Mouse (Mus musculus) kidney, embryonic 14.5 days (tissue): Measurements from ENCODE around the gene Dlg2. TPM values are rescaled to one million over a fixed set of nuclear protein-coding genes. Genes with fewer than 3 reads are reported as not detected.

Source experiments
- ATAC-seq: fragments of 200-750 bp; cut with Nextera tagmentation; 2 replicates; pipeline ENCODE4 v1.8.0; 2017; ENCODE audit warnings: moderate number of reproducible peaks, mild to moderate bottlenecking, moderate TSS enrichment, moderate library complexity; ENCODE audit not compliant: low FRiP score, low TSS enrichment
- H3K27ac ChIP-seq: fragments of 300-500 bp; sonication (generic); 2 replicates; pipeline ENCODE4 v1.5.1; 2014; ENCODE audit warnings: low read depth, mild to moderate bottlenecking, low read length, moderate library complexity, mixed read lengths
- H3K27me3 ChIP-seq: fragments of 300-500 bp; sonication (generic); 2 replicates; pipeline ENCODE4 v1.6.1; 2014; ENCODE audit warnings: mild to moderate bottlenecking, low read length; ENCODE audit not compliant: control insufficient read depth, insufficient read depth
- H3K36me3 ChIP-seq: fragments of 300-500 bp; sonication (generic); 2 replicates; pipeline ENCODE4 v1.6.1; 2014; ENCODE audit warnings: low read length, mixed read lengths; ENCODE audit not compliant: control insufficient read depth, insufficient read depth
- H3K4me1 ChIP-seq: fragments of 300-500 bp; sonication (generic); 2 replicates; pipeline ENCODE4 v1.6.1; 2014; ENCODE audit warnings: low read length, mixed read lengths; ENCODE audit not compliant: control insufficient read depth, insufficient read depth
- H3K4me2 ChIP-seq: fragments of 300-500 bp; sonication (generic); replicated peaks from 2 replicates; pipeline ENCODE4 v1.6.1; 2014; ENCODE audit warnings: low read depth, mild to moderate bottlenecking, low read length
- H3K4me3 ChIP-seq: fragments of 300-500 bp; sonication (generic); 2 replicates; pipeline ENCODE4 v1.5.1; 2014; ENCODE audit warnings: mild to moderate bottlenecking, low read length
- H3K9ac ChIP-seq: fragments of 300-500 bp; sonication (generic); 2 replicates; pipeline ENCODE4 v1.6.1; 2014; ENCODE audit warnings: low read depth, mild to moderate bottlenecking, low read length, moderate library complexity
- H3K9me3 ChIP-seq: fragments of 300-500 bp; sonication (generic); 2 replicates; pipeline ENCODE4 v1.6.1; 2016; ENCODE audit warnings: low read length; ENCODE audit not compliant: control insufficient read depth
- WGBS: fragments of 180-500 bp; shearing (Covaris S2); extraction: QIAGEN DNeasy Blood & Tissue Kit; methylation state at CpG from one replicate; pipeline ENCODE4 v1.1.7; 2014; 5-methylcytosine and 5-hydroxymethylcytosine counted together
- polyA plus RNA-seq: library from polyadenylated mRNA; unstranded; fragments of >200 nt; fragmentation: Nextera tagmentation; extraction: Ambion mirVana; gene quantifications from 2 replicates; pipeline ENCODE4 v1.2.1, GENCODE M21; 2014

Gene Dlg2
- polyA plus RNA-seq, 1 experiment from 2014 or later, result 0.97 TPM

DNA sequence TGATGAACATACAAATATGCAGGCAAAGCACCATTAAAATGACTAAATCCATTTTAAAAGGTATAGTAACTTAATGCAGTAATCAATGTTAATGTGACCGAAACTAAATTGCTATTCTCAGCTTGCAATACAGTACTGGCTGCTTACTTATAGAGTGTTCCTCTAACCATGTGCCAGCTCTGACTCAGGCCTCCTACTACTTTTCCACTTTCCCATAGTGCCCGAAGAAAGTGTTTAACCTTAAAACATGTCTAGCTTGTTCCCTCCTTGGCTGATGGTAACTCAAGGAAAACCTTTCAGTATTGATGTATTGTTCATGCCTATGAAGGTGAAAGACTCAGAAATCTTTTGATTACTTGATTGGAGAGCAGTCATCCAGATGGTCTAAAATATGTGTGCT is 1686.7 kb downstream of the Dlg2 start:
- Histone ChIP-seq H3K36me3 (no peaks in the 10 kb centered on the region), H3K27me3 (no peaks in the 10 kb centered on the region), H3K27ac (no peak overlapping the region), H3K4me3 (no peak overlapping the region), H3K9me3 (no peaks in the 10 kb centered on the region), H3K4me1 (no peaks in the 10 kb centered on the region), H3K9ac (no peak overlapping the region), H3K4me2 (no peak overlapping the region)
- WGBS, result 93% methylated on average over 2 of the region's 2 CpGs
- no peak for ATAC-seq

- Histone ChIP-seq H3K4me3 (no peak overlapping the region), H3K4me1 (no peaks in the 10 kb centered on the region), H3K4me2 (no peak overlapping the region), H3K9me3 (no peaks in the 10 kb centered on the region), H3K27me3 (no peaks in the 10 kb centered on the region), H3K27ac (no peak overlapping the region), H3K36me3 (no peaks in the 10 kb centered on the region), H3K9ac (no peak overlapping the region)
- ATAC-seq, result no peak
- 84% methylated on average over 2 of the region's 2 CpGs for WGBS
Measured at GRCm38 (mm10) chr7:92164316-92164715, 1687.8 kb downstream of the Dlg2 start.

DNA sequence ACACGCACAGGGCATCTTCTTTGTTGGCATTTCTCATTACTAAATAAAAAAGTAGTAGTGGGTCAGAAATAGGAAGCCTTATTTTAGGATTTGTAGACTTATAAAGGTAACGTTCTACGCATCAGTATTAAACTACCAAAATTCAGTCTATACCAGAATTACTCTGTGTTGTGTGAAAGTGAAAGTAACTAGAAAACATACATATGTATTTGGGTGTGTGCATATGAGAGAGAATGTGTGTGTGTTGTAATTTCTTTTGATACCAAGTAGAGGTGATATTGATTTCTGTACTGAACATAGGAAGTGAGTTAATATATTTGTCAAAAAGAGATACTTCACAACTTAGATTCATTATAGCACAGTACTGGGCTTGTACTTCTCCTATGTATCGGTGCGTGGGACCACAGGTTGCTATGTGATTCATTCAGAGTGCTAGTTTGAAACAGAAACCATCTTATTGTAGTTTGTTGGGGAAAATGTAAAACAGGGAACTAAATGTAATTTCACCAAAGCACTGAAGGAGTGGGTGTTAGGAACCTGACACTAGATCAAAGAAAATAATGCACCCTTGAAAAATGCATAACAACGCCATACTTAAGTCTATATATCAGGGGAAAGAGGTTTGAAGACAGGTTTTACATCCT is 1688.5 kb downstream of the Dlg2 start:
- Histone ChIP-seq H3K27me3 (no peaks in the 10 kb centered on the region), H3K4me3 (no peak overlapping the region), H3K4me2 (no peak overlapping the region), H3K4me1 (no peaks in the 10 kb centered on the region), H3K9ac (no peak overlapping the region), H3K27ac (no peak overlapping the region), H3K36me3 (no peaks in the 10 kb centered on the region), H3K9me3 (no peaks in the 10 kb centered on the region)
- no peak for ATAC-seq
- WGBS, result 88% methylated on average over 6 of the region's 6 CpGs

DNA sequence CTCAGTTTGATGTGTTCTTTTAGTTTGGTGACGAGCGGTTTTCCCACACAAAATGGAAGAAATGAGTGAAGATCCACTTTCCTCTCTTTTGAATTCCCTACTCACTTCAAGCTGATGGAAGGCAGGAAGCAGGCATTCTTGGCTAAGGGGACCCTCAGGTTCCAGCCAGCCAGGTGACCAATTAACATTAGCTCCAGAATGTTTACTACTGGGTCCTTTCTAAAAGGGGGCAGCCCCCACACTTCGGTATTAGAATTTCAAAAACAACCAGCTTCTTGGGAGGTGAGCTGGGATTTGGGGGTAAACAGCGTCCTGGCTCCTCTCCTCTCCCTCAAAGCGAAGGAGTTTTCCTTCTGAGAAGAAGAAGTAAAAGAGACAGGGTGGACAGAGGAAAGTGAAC is 1703.6 kb downstream of the Dlg2 start:
- H3K36me3 ChIP-seq, result no peaks in the 10 kb centered on the region
- no peak for ATAC-seq
- H3K4me2 ChIP-seq, result peak overlapping the region; percentile 56
- H3K27me3 ChIP-seq, result no peaks in the 10 kb centered on the region
- no peak overlapping the region for H3K27ac ChIP-seq
- peak overlapping the region; percentile 38 for H3K4me3 ChIP-seq
- H3K9ac ChIP-seq, result no peak overlapping the region
- no peaks in the 10 kb centered on the region; the same call in 1 of the 2 replicates for H3K4me1 ChIP-seq
- 34% methylated on average over 5 of the region's 5 CpGs for WGBS
- H3K9me3 ChIP-seq, result no peaks in the 10 kb centered on the region

- H3K9me3 ChIP-seq, result no peaks in the 10 kb centered on the region
- H3K36me3 ChIP-seq, result no peaks in the 10 kb centered on the region
- peak overlapping the region; percentile 45; the same call in 1 of the 2 replicates for H3K9ac ChIP-seq
- H3K4me1 ChIP-seq, result peaks cover under 1% of the 10 kb centered on the region; the same call in 1 of the 2 replicates
- peak; percentile 72 for ATAC-seq
- 14% methylated on average over 29 of the region's 29 CpGs for WGBS
- no peak overlapping the region for H3K27ac ChIP-seq
- no peaks in the 10 kb centered on the region for H3K27me3 ChIP-seq
- H3K4me2 ChIP-seq, result peak overlapping the region; percentile 56
- H3K4me3 ChIP-seq, result peak overlapping the region; percentile 38
Measured at GRCm38 (mm10) chr7:92180591-92181587, 1704.4 kb downstream of the Dlg2 start.

GRCm38 (mm10) chr7:92181959-92182612 is 1705.6 kb downstream of the Dlg2 start:
- Histone ChIP-seq H3K27me3 (no peaks in the 10 kb centered on the region), H3K4me3 (no peak overlapping the region), H3K27ac (no peak overlapping the region), H3K36me3 (no peaks in the 10 kb centered on the region), H3K4me1 (peaks cover 2% of the 10 kb centered on the region; the same call in 1 of the 2 replicates), H3K9me3 (no peaks in the 10 kb centered on the region), H3K4me2 (no peak overlapping the region; the same call in 1 of the 2 replicates), H3K9ac (no peak overlapping the region)
- no peak for ATAC-seq
- 12% methylated on average over 10 of the region's 10 CpGs for whole genome bisulfite sequencing

DNA sequence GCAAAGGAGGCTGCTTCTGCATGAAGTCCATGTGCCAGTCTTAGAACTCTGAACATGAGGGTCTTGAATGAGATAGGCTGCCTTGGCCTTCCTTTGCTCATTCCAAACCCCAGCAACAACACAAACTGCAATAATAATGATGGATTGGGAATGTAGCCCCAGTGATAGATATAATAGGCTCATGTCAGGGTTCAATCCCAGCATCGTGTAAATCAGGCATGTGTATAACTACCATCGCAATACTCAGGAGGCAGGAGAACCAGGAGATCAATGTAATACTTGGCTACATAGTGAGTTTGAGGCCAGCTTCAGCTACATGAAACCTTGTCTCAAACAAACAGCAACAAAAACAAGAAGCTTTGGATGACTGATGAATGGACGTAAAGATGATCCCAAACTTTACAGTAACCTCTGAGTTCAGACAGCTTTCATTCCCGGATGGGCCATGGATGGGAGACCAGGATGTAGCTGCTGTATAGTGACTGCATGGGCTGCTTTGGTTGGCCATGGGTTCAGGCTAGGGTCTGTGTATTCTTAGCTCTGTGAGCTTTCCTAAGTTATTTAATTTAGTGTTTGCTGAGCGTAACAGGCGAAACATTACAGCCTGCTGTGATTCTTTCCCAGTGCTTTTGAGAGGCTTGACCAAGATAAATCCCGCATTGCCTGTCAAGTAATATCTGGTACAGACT is 1708.0 kb downstream of the Dlg2 start:
- Histone ChIP-seq H3K4me1 (peaks cover 2% of the 10 kb centered on the region; the same call in 1 of the 2 replicates), H3K4me2 (no peak overlapping the region), H3K27ac (no peak overlapping the region), H3K36me3 (no peaks in the 10 kb centered on the region), H3K27me3 (no peaks in the 10 kb centered on the region), H3K9ac (no peak overlapping the region), H3K4me3 (no peak overlapping the region), H3K9me3 (no peaks in the 10 kb centered on the region)
- ATAC-seq, result peak; percentile 66
- WGBS, result 39% methylated on average over 7 of the region's 7 CpGs

DNA sequence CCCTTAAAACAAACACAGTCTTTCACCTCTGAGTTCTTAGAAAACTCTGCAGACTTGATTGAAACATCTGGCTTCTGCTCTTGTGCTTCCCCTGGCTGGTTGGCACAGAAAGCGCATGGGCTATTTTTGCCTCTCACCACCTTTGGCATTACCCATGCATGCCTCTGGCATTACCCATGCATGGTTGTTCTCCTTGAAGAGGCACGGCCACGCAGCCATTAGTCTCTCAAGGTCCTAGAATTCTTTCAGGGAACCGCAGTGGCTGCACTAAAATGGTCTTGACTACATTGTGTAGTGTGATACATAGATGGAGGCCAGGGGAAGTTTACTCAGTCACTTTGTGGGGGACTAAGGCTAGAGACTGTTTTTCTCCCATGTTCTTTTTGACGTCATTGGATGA is 1709.9 kb downstream of the Dlg2 start:
- WGBS, result 93% methylated on average over 5 of the region's 5 CpGs
- H3K4me1 ChIP-seq, result 0 out of 2 replicates have a peak, but pooled peaks cover 2% of the 10 kb centered on the region

More for the DNA sequence above, 1709.9 kb downstream of the Dlg2 start:
- H3K4me3 ChIP-seq, result no peak overlapping the region
- H3K9me3 ChIP-seq, result no peaks in the 10 kb centered on the region
- H3K27ac ChIP-seq, result no peak overlapping the region
- H3K36me3 ChIP-seq, result no peaks in the 10 kb centered on the region
- H3K27me3 ChIP-seq, result no peaks in the 10 kb centered on the region
- H3K4me2 ChIP-seq, result no peak overlapping the region
- no peak for ATAC-seq
- no peak overlapping the region for H3K9ac ChIP-seq
